Mouse (Mus musculus): ENCODE results near the gene Dand5.

Gene Dand5

DNA sequence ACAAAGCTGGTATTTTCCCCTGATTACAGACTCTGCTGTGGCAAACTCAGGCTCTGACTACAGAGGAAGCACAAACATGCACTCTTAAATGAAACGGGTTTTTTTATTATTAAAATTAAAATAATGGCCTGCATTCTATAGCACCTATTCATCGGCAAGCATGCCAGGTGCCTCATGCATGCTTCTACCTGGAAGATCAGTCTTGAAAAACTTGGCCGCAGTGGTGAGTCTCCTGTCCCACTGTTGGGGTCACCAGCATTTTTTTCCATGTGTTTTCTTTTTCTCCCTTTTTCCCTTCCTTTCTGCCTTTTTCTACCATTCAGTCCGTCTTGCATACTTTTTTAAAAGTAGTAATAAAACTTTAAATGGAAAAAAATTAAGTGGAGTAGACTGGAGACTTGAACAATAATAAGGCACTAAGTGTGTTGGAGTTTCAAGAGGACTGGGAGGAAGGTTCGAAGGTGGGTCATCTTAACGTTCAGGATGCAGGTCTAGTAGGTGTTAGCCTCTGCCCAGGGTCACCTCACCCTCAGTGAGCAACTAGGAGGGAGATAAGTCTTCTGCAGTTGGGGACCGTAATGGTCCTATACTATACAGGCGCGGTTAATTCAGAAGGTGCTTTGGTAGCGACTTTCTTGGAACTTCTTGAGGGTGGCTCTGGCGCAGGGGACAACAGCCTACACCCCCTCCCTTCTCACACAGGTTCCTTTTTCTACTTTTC is 39.3 kb downstream of the Dand5 start:
- DNase-seq: peak; percentile 46

DNA sequence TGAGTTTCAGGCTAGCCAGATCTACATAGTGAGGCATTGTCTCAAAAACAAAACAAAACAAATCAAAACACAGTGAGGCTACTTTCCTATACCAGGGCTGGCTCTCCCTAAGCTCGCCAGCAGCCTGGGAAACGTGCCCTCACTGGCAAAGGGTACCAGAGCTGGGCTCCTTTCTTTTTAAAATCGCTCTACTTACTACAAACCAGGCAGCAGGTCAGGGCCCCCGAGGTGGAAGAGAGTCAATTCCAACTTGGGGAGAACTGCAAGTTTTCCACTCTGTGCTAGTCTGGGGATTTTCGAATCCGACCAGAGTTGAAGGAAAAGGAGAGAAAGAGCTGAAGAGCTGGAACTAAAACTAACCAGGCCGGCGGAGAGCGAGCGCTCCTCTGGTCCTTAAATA is 39.9 kb downstream of the Dand5 start:
- DNase-seq: no peak

DNA sequence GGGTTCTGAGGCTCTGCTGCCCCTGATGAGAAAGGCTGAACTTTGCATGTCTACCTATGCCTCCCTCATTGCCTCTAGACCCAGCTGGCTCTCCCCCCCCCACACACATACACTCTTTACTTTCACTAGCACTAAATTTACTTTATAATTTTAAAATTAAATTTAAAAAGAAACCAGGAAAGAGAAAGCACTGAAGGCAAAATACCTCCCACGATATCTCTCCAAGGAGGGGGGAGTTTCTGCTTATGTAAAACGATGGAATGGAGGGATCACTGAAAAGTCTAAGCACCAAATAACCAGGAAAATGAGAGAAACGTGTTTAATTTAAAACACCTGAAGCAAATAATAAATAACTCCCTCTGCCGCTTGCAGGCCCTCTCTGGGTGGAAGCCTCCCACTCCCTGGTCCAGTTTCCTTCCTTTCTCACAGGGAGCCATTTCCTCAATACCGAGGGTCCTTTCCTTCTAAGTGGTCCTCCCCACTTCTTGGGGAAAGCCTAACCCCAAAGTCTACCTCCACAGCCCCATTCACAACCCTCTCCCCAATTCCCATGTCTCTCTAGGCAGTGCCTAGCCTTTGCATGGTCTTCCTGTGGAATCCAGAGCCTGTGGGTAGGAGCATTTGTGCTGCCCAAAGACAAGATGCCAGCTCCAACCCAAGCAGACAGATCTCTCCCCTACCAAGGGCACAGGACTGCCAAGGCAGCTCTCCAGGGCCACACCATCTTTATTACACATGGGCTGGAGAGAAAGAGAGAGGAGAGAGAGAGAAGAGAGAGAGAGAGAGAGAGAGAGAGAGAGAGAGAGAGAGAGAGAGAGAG is 40.7 kb downstream of the Dand5 start:
- no peak for DNase-seq

DNA sequence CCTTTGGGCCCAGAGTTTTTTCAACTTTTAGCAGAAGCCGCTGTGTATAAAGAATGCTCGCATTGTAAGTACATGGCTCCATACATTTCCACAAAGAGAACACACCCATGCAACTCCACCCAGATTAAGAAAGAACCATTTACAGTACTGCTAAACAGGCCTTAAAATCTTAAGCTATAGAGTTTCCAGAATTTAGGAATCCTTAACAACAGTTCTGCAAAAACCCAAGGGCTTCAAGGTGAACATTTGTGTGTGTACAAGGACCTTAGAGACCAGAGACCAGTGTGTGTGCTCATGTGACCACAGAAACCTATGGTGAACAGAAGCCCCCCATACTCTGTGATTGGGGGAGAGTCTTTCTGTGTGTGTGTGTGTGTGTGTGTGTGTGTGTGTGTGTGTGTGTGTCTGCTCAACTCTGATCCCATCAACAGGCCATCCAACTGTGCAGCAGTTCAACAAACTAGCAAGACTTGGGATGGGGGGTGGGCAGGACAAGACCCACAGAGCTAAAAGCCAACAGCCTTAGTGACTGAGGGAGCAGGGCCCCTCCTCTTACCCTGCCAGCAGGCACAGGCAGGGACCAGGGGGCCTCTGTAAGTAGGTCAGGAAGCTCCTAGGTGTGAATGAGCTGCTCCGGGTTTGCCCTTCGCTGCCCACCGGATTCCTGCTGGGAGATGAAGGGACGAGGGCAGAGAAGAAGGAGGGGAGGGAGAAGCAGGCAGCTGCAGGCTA is 41.5 kb downstream of the Dand5 start:
- DNase-seq: no peak

DNA sequence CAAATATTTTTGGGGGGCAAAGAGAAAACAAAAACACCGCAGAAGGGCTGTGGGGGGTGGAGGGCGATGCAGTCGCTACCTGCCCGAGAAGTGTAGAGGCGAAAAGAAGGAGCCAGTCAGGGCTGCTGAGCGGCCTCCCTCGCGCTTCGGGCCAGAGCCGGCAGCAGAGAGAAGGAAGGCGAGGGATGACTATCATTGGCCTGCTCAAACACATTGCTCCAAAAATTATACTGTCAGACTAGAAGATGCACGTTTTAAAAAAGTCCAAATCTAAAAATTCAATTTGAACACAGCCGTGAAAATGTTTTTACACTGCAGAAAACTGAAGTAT is 42.4 kb downstream of the Dand5 start:
- DNase-seq: no peak

DNA sequence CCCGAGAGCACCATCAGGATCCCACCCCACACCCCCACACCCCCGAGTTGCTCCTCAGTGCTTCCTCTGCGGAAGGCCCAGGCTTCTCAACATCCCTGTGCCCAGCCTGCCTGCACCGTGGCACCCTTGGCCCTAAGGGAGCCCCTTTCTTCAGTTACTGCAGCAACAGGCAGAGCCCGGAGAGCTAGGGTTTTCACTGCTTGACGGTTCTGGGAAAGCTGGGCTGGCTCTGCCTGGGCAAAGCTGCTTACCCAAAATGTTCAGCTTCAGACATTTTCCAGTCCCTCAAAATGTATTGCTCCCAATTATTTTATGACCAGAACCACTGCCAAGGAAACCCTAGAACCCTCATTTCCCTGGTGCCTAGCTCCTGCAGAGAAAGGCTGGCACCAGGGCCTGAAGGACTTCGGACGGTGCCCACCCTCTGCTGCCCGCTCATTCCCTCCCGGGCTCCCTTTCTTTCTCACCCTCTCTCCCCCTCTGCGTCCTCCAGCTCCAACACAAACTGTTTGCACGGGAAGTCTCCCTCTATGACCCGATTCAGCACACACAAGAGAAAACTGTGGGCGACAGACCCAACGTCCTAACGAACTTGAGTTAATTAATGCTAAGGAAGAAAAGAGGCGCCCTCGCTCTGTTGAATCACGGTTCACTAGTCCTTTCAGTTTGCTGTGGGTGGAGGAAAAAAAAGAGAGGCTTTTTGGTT is 43.0 kb downstream of the Dand5 start:
- DNase-seq: no peak

DNA sequence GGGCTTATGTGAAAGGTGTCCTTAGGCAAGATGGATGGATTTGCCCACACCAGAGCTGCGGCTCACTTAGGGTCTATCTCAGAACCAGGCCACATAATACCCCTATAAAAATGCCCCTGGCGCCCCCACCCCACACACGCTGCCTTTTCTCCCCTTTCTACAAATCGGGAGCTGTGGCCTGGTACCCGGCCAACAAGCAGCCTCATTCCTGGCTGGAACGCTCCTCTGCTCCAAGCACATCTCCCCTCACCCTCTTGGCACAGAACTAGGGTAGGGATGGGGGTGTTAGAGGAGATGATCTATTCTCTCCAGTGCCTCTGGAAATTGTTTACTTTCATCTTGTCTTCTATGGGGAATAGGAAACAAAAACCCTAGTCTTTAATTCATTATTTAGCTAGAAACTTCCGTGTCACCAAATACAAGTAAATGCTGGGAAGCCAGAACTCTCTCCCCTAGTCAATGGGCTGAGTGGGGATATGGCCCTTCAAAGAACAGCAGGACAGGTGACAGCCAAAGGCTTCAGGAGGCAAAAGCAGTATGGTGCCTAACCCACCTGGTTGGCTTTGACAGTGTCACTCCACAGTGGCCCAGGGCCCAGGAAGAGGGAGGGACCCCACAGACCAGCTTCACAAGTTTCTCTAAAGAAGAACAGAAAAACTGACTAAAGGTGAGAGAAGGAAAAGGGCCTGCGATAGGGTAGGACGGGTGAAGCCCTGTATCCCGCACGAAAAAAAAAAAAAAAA is 43.8 kb downstream of the Dand5 start:
- no peak for DNase-seq

DNA sequence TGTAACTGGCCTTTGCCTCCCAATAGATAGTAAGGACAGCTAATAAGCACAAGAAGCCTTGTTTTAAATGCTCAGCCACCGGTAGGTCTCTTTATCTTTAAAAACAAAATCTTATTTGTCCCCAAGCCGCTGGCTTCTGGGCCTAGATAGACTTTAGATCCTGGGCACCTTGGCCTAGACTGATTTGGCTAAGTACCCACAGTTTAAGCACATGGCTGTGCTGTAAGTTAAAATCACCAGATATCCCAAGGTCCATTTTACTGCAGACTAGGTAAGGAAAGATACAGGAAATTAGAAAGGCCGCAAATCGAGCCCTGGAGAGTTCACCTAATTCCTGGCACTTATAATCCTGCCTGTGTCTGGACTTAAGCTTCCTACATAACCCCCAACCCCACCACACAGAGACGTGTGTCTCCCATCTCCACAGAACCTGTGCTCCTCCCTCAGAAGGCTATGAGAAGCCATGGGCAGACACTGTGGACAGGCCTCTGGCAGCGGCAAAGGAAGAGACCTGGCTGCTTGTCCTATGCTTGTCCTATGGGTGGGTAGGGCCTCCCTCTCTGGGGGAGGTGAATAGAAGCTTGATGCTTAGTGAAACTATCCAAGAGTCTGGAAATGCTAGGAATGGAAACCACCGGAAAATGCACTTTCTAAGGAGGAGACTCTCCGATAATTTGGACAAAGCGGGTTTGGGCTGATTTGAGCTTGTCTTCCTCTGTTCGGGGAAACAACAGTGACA is 44.6 kb downstream of the Dand5 start:
- DNase-seq: no peak

DNA sequence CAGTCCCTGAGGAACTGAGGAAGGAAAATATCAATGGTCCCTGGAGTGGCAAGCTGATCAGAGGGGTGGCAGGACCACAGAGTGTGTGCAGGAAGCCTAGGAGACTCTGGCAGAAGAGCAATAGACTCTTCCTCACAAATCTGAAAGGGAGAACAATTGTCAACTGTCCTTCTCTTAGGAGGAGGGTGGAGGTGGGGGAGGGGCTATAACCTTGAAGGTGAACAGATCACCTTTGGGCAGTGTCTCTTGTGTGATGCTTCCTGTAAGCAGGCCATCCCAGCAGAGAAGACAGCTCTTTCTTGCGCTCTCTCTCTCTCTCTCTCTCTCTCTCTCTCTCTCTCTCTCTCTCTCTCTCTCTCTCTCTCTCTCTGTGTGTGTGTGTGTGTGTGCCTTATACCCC is 46.1 kb downstream of the Dand5 start:
- DNase-seq: no peak

DNA sequence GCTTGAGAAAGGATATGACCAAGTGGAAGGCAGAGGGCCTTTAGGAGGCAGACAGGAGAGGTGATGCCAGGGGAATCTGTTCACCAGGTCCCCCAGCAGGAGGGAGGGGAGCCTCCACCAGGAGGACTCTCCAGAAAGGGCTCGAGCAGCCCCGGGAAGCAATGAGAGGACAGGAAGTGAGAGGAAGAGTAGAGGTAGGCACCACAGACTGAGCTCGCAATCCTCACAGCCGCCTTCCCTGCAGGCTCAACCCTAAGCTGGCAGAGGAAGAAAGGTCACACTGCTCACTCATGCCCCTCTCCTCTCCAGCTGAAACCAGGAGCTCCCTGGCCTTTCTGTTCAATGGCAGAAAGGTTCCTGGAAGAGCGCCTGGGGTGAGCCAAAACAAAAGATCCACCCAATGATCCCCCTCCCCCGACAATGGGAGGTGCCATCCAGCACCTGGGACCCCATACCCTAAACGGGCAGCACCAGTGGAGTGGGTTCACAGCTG is 47.0 kb downstream of the Dand5 start:
- DNase-seq: peak; percentile 71

DNA sequence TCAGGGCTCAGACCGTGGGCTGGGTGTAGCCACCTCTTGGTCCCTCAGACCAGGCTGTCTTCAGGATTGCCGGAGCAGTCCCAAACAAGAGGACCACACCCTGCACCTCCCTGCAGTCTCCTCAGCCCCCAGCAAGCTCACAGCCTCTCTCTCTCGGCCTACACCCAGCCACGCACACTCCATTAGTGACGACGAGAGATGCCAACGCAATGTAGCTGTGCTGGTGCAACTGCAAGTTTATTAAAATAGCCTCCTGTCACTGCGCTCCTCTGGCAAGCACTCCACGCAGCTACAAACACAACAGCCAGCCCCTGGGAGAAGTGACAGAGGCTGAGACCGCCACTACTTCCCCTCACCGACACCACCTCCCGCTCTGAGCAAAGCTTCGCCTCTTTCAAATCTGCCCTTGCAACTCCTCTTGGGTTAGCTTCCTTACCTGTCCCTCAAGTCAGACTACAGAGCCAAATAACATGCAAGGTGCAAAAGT is 47.5 kb downstream of the Dand5 start:
- peak; percentile 72 for DNase-seq

DNA sequence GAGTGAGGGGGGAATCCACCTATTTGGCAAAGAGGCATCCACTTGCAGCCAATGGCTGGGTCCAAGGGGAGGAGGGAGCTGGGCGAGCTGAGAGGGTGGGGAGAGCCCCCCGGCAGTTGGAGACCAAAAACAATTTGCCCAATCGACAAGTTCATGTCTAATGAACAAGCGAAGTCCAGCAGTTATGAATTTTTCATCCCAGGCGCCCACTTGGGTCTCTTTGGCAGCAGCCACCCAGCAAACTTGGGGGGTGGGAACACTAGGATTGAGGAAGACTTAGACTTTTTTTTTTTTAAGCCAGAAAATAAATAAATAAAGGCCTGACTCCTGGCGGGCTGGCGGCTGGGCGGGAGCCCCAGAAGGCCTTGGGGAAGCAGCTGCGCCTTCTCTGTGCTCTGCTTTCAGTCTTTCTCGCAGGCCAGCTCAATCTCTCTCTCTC is 48.1 kb downstream of the Dand5 start:
- peak; percentile 87 for DNase-seq

DNA sequence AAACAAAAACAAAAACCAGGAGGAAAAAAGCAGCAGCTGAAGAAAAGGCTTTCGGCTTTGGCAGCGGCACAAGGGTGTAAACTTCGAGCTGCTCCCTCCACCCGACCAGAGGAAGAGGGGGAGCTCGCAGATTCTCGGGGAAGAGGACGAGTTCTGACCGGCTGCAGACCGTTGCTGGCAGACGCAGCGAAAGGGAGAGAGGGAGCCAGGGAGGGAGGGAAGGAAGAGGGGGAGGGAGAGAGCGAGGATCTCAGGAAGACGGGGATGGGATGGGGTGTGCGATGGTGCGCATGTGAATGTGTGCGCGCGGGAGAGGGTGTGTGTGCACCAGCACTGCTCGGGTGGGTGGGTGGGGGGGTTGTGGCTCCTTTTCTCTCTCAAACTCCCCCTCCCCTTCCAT is 48.8 kb downstream of the Dand5 start:
- peak; percentile 95 for DNase-seq

DNA sequence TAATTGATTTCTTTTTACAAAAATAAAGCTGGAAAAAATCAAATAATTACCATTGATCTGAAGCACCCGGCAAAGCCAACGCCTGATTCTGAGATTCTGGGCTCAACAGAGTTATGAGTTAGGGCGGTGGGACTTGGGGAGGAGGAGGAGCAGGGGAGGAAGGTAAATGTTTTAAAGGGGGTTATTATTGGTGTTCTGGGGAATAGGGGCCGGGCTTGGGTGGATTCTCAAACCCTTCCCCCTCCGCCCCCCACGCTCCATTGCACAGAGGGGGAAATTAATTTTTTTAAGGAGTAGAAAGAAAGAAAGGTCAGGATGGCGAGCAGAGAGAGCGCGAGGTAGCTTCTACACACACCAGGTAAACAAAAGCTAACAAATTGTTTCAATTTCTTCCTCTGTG is 49.3 kb downstream of the Dand5 start:
- peak; percentile 80 for DNase-seq

DNA sequence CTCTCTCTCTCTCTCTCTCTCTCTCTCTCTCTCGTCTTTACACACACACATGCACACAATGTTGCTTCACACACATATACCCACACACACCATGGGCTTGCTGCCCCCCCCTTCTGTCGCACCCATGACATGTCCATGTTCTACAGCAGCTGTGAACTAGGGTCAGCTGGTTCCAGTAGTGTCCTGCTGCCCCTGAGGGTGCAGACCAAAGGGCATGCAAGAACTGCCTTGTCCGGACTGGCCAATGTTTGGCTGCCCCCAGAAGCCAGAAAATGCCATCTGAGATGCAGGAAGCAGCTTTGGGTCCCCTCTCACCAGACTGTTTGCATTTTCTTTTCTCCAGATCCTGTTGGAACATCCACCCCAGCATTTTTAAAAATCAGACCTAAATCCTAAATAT is 50.0 kb downstream of the Dand5 start:
- DNase-seq: peak; percentile 72

DNA sequence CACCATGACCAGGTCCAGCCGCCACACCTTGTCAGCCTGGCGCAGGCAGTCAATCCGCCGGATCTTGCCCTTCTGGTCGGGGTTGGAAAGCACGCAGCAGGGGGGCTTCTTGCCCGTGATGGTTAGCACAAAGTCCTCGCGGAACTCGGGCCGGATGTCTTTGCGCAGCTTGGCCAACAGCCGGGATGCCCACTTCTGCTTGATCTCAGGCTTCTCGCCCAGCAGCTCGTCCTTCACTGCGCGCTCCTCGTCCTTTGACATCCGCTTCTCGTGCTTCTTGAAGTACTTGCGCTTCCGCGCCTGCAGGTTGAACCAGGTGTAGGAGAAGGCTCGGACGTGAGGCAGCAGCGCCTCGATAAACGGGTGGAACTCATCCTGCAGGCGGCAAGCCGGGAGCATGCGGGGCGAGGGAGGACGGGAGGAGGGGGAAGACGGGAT is 50.7 kb downstream of the Dand5 start:
- DNase-seq: peak; percentile 88

DNA sequence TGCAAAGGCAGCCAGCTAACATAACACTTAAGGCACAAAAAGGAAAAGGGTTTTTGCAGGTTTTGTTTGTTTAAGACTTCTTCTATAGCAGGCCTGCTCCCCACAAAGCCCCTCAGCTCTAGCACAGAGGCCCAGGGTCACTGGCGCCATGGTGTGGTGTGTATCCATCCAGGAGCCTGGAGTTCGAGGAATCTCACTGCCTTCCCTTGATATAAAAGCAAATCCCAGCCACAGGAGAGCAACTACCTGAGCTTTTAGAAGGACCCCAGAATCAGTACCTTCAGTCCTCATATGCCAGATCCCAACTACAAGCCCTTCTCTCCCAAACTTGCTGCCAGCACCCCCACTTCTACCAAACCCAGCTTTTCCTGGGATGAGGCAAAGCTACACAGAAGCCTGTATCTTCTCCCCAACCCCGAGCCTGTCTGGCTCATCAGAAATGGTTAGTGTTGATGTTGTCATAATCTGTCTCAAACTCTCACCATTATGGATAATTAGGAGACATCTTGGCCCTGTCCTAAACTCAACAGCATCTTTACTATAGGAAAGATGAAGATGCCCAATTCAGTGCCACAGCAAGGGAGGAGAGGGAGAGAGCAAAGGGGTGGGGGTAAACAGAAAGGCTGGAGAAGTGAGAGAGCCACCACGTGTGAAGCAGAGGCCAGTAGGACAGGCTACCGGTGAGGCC is 51.5 kb downstream of the Dand5 start:
- DNase-seq: no peak

DNA sequence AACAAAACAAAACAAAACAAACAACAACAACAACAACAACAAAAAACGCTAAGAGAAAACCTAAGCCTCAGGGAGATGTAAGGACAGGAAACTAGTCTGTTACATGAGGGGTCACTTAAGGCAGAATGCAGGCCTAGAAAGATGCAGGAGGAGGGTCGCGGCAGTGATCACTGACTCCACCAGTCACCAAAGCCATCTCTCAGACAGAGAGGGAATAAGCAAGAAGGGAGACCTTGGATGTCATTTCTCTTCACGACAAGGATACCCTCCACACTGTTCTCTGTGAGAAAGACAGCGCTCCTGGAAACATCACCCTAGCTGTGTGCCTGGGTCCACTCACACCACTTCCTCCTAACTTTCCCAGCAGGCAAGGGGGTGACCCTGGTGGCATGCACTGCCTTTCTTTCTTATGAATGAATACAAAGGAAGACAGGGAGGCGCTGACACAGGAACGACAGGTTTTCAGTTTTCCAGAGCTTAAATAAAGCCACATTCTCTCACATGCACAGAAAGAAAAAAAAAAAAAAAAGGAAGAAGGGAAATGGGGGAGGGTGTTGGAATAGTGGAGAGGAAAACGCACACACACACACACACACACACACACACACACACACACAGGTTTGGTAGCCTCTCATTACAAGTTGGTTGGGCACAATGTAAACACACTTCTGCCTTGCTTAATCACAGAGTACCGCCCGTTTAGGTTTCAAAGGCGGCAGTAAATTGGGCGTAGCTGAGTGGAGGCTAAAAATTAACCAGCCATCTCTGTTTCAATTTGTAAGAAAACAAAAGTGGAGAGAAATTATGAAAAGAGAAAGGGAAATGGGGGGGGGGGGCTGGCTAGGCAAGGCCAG is 52.3 kb downstream of the Dand5 start:
- DNase-seq: no peak

DNA sequence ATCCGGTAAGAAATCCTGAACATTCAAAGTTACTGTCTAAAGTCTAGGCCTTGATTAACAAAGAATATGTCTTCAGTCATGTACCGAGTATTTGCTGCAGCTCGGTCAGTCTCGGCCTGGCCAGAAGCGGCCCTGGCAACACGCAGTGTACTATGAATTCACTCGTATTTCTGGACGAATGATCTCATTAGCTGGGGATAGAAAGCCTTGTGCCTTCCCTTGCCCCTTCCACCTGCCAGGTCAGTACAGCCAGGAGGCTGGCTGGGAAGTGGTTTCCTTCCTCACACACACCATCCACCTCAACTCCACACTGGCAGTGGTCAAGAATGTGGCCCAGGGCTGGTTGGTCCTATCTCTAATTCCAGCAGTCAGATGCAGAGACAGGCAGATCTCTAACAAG is 53.3 kb downstream of the Dand5 start:
- DNase-seq: peak; percentile 83

Measured in cerebellum, adult 9-11 months (tissue).